Mouse (Mus musculus): ENCODE results near the gene Crybb1. TPM values are rescaled to one million over a fixed set of nuclear protein-coding genes. Genes with fewer than 3 reads are reported as not detected.
A peak's percentile ranks its signal among the peaks of the same experiment; 100 is the strongest.

Gene Crybb1
- polyA plus RNA-seq, 1 experiment from 2014 or later, result 1.7 TPM

DNA sequence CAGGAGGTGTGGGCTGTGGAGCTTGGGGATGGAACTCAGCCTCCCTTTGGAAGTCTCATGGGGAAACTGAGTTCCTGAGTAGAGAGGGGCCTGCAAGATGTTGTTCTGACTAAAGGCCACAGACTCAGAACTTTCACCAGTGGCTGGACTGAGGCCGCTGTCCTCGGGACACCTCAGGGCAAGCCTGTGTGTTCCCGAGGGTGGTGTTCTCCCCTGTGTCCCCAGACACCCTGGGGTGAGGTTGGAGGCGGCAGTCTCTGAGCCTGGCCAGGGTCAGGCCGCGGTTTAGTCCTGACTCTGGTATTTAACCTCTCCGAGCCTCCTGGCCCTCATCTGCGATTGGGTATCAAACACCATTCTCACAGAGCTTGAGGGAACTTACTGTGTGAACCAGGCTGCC, 39.9 kb downstream of the Crybb1 start:
- no peaks in the 10 kb centered on the region for H3K36me3 ChIP-seq (ENCODE audit: control insufficient read depth, insufficient read depth, low read length)
- H3K4me3 ChIP-seq (ENCODE audit: low read depth, low read length), result no peak overlapping the region
- no peaks in the 10 kb centered on the region for H3K27me3 ChIP-seq (ENCODE audit: control insufficient read depth, insufficient read depth, low read length)
- no peak for TF ChIP-seq CTCF (IDR thresholded peaks at IDR 0.05; ENCODE audit: low read depth)
- TF ChIP-seq EP300 (optimal IDR thresholded peaks at IDR 0.05), result no peak
- DNase-seq (ENCODE audit: low spot score) (no peak), ATAC-seq (ENCODE audit: low FRiP score, low TSS enrichment) (no peak)
- H3K9me3 ChIP-seq (ENCODE audit: control insufficient read depth, low read length), result no peaks in the 10 kb centered on the region
- H3K27ac ChIP-seq (replicated peaks), result no peak overlapping the region
- WGBS, result 72% methylated on average over 8 of the region's 8 CpGs
- no peak overlapping the region for H3K9ac ChIP-seq (ENCODE audit: low read length)
- no peak overlapping the region for H3K4me2 ChIP-seq (replicated peaks; ENCODE audit: low read depth)
- H3K4me1 ChIP-seq (replicated peaks; ENCODE audit: control insufficient read depth, insufficient read depth), result no peaks in the 10 kb centered on the region

DNA sequence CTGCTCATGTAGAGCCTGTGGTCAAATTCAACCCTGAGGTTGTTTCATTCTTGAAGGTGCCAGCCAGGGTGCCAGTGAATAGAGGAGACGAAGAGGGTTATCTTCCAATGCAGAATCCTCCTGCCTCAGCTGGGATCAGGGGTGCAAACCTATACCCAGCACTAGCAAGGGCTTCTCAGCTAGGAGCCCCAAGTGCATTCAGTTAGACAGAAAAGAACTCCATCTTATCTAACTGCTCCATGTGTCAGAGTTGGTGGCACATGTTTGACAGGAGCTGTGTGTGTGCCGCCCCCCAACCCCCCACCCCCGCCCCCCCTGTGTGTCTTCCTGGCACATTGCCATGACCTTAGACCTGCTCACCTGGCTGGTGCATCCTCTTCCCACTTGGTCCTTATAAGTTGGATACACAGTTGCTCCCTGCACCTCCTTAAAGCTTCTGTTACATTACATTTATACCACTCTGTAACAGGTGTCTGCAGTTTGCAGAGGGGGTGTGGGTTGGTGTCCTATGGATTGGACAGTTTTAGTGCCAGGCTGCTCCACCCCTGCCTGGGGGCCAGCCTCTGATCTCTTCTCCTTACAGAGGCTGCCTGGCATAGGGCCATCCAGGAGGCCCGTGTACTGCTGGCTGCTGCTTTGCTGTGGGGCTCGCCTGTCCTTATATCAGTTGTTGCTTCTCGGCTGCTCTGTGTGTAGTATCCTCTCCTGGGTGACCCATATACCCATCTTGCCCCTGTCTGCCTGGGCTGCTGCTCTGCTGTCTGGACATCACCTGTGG, 41.0 kb downstream of the Crybb1 start:
- 51% methylated on average over 6 of the region's 6 CpGs for WGBS
- H3K9ac ChIP-seq (ENCODE audit: low read length), result no peak overlapping the region
- H3K27ac ChIP-seq (replicated peaks), result 0 out of 2 replicates have a peak overlapping the region, but pooled peaks have one; percentile 13
- H3K27me3 ChIP-seq (ENCODE audit: control insufficient read depth, insufficient read depth, low read length), result no peaks in the 10 kb centered on the region
- H3K36me3 ChIP-seq (ENCODE audit: control insufficient read depth, insufficient read depth, low read length), result no peaks in the 10 kb centered on the region
- H3K4me3 ChIP-seq (ENCODE audit: low read depth, low read length), result no peak overlapping the region
- DNase-seq (ENCODE audit: low spot score), result no peak
- H3K4me1 ChIP-seq (replicated peaks; ENCODE audit: control insufficient read depth, insufficient read depth), result no peaks in the 10 kb centered on the region
- no peak for TF ChIP-seq EP300 (optimal IDR thresholded peaks at IDR 0.05)
- TF ChIP-seq CTCF (IDR thresholded peaks at IDR 0.05; ENCODE audit: low read depth), result no peak
- no peak for ATAC-seq (ENCODE audit: low FRiP score, low TSS enrichment)
- no peak overlapping the region for H3K4me2 ChIP-seq (replicated peaks; ENCODE audit: low read depth)
- H3K9me3 ChIP-seq (ENCODE audit: control insufficient read depth, low read length), result no peaks in the 10 kb centered on the region

DNA sequence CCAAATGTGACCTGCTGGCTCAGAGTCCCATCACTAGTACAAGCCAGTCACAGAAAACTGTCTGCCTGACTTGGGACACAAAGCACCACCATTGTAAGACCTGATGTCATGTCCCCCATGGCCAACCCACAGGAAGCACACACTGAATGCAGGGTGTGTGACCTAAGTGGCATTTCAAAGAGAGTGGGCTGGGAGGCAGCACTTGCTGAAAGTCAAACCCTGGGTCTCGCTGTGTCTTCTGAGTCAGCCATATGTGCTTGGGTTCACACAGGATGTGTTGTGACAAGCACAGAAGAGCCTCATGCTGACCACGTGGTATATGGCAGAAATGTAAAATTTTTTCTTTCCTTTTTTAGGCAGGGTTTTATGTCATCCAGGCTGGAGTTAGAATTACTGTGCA, 41.6 kb downstream of the Crybb1 start:
- 56% methylated on average over 2 of the region's 2 CpGs for WGBS
- Histone ChIP-seq H3K4me2 (replicated peaks; ENCODE audit: low read depth) (no peak overlapping the region), H3K27me3 (ENCODE audit: control insufficient read depth, insufficient read depth, low read length) (no peaks in the 10 kb centered on the region), H3K27ac (replicated peaks) (0 out of 2 replicates have a peak overlapping the region, but pooled peaks have one; percentile 13), H3K4me3 (ENCODE audit: low read depth, low read length) (no peak overlapping the region), H3K36me3 (ENCODE audit: control insufficient read depth, insufficient read depth, low read length) (no peaks in the 10 kb centered on the region), H3K4me1 (replicated peaks; ENCODE audit: control insufficient read depth, insufficient read depth) (no peaks in the 10 kb centered on the region), H3K9ac (ENCODE audit: low read length) (no peak overlapping the region), H3K9me3 (ENCODE audit: control insufficient read depth, low read length) (no peaks in the 10 kb centered on the region)
- TF ChIP-seq EP300 (optimal IDR thresholded peaks at IDR 0.05) (no peak), CTCF (IDR thresholded peaks at IDR 0.05; ENCODE audit: low read depth) (no peak)
- no peak for DNase-seq (ENCODE audit: low spot score)
- ATAC-seq (ENCODE audit: low FRiP score, low TSS enrichment), result no peak

DNA sequence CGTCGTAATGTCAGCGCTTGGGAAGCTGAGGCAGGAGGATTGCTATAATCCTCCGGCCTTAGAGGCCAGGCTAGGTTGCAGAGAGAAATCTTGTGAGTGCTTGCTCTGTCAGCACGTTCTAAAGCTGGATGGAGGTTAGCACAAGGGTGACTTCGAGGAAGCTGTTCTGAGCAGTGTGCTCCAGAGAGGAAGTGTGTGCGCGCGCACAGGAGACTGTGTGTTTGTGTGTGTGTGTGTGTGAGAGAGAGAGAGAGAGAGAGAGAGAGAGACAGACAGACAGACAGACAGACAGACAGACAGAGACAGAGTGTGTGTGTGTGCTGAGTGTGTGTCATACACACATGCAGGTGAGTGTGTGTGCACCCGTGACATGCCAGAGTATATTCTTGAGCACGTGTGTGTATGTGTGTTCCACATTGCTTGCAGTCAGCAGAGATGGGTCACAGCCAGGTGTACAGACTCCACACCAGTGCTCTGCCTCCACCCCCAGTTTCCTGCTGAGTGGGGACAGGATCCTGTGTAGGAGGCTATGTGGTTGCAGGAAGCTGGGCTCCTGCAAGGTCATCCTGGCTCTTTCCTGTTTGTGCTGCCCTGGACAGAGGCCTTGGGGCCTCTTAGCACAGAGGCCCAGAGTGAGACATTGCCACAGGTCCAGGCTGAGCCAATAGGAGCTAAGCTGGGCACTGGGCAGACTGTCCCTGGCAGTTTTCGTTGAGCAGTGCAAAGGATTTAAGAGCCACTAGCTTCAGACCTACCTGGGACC, 42.8 kb downstream of the Crybb1 start:
- no peak overlapping the region for H3K4me2 ChIP-seq (replicated peaks; ENCODE audit: low read depth)
- WGBS, result 81% methylated on average over 12 of the region's 12 CpGs
- no peaks in the 10 kb centered on the region for H3K27me3 ChIP-seq (ENCODE audit: control insufficient read depth, insufficient read depth, low read length)
- no peak for TF ChIP-seq CTCF (IDR thresholded peaks at IDR 0.05; ENCODE audit: low read depth)
- TF ChIP-seq EP300 (optimal IDR thresholded peaks at IDR 0.05), result no peak
- no peaks in the 10 kb centered on the region for H3K36me3 ChIP-seq (ENCODE audit: control insufficient read depth, insufficient read depth, low read length)
- no peak overlapping the region; the same call in 1 of the 2 replicates for H3K27ac ChIP-seq (replicated peaks)
- no peaks in the 10 kb centered on the region for H3K9me3 ChIP-seq (ENCODE audit: control insufficient read depth, low read length)
- H3K9ac ChIP-seq (ENCODE audit: low read length), result no peak overlapping the region
- ATAC-seq (ENCODE audit: low FRiP score, low TSS enrichment) (peak; percentile 52), DNase-seq (ENCODE audit: low spot score) (no peak)
- H3K4me3 ChIP-seq (ENCODE audit: low read depth, low read length), result no peak overlapping the region
- no peaks in the 10 kb centered on the region for H3K4me1 ChIP-seq (replicated peaks; ENCODE audit: control insufficient read depth, insufficient read depth)

DNA sequence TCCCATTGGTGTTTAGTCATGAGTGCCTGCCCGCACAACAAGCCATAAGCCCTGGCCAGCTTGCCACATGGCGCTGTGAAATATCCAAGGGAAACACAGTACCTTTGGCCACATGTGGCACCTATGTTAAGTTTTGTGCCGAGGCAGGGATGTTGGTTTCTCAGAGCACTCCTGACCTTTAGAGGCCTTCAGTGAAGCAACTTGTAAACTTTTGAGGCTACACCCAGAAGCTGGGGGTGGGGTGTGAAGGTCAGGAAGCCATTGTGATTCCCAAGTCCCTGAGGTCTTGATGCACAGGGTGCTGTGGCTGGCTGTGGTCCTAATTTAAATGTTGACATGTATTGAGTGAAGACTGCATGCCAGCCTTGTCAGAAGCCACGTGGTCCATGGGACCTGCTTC, 43.8 kb downstream of the Crybb1 start:
- no peak for DNase-seq (ENCODE audit: low spot score)
- H3K9me3 ChIP-seq (ENCODE audit: control insufficient read depth, low read length), result no peaks in the 10 kb centered on the region
- no peaks in the 10 kb centered on the region for H3K4me1 ChIP-seq (replicated peaks; ENCODE audit: control insufficient read depth, insufficient read depth)
- no peak overlapping the region for H3K9ac ChIP-seq (ENCODE audit: low read length)
- H3K36me3 ChIP-seq (ENCODE audit: control insufficient read depth, insufficient read depth, low read length), result peaks cover 3% of the 10 kb centered on the region; the same call in 1 of the 2 replicates
- WGBS, result 81% methylated on average over 4 of the region's 4 CpGs
- H3K27me3 ChIP-seq (ENCODE audit: control insufficient read depth, insufficient read depth, low read length), result no peaks in the 10 kb centered on the region
- H3K27ac ChIP-seq (replicated peaks), result no peak overlapping the region
- no peak overlapping the region for H3K4me3 ChIP-seq (ENCODE audit: low read depth, low read length)
- no peak overlapping the region for H3K4me2 ChIP-seq (replicated peaks; ENCODE audit: low read depth)
- no peak for ATAC-seq (ENCODE audit: low FRiP score, low TSS enrichment)
- TF ChIP-seq CTCF (IDR thresholded peaks at IDR 0.05; ENCODE audit: low read depth) (no peak), EP300 (optimal IDR thresholded peaks at IDR 0.05) (no peak)

DNA sequence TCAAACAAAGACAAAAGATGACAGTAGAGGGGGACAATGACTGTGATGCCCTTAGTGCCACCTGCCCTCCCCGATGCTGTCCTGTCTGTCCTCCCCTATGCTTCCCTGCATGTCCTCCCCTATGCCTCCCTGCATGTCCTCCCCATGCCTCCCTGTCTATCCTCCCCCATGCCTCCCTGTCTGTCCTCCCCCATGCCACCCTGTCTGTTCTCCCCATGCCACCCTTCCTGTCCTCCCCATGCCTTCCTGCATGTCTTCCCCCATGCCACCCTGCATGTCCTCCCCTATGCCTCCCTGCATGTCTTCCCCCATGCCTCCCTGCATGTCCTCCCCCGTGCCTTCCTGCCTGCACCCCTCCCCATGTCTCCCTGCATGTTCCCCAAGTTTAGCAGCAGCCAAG, 44.5 kb downstream of the Crybb1 start:
- WGBS, result 67% methylated on average over 2 of the region's 2 CpGs
- no peak overlapping the region for H3K9ac ChIP-seq (ENCODE audit: low read length)
- H3K27ac ChIP-seq (replicated peaks), result no peak overlapping the region
- H3K27me3 ChIP-seq (ENCODE audit: control insufficient read depth, insufficient read depth, low read length), result no peaks in the 10 kb centered on the region
- no peaks in the 10 kb centered on the region for H3K9me3 ChIP-seq (ENCODE audit: control insufficient read depth, low read length)
- H3K36me3 ChIP-seq (ENCODE audit: control insufficient read depth, insufficient read depth, low read length), result peaks cover 3% of the 10 kb centered on the region; the same call in 1 of the 2 replicates
- H3K4me3 ChIP-seq (ENCODE audit: low read depth, low read length), result no peak overlapping the region
- ATAC-seq (ENCODE audit: low FRiP score, low TSS enrichment) (no peak), DNase-seq (ENCODE audit: low spot score) (no peak)
- H3K4me1 ChIP-seq (replicated peaks; ENCODE audit: control insufficient read depth, insufficient read depth), result no peaks in the 10 kb centered on the region
- no peak overlapping the region for H3K4me2 ChIP-seq (replicated peaks; ENCODE audit: low read depth)
- TF ChIP-seq EP300 (optimal IDR thresholded peaks at IDR 0.05) (no peak), CTCF (IDR thresholded peaks at IDR 0.05; ENCODE audit: low read depth) (no peak)
